Mouse (Mus musculus) c-Kit-positive CD71-positive TER-119-negative erythroid progenitor cells, embryonic 14.5 days (primary cell): ENCODE data around the gene Ttll8.

Experiments
- DNase-seq: peaks from one replicate; pipeline ENCODE4 v3.0.0-alpha.2; 2013; ENCODE audit warnings: low read depth

The Ttll8 gene

DNA sequence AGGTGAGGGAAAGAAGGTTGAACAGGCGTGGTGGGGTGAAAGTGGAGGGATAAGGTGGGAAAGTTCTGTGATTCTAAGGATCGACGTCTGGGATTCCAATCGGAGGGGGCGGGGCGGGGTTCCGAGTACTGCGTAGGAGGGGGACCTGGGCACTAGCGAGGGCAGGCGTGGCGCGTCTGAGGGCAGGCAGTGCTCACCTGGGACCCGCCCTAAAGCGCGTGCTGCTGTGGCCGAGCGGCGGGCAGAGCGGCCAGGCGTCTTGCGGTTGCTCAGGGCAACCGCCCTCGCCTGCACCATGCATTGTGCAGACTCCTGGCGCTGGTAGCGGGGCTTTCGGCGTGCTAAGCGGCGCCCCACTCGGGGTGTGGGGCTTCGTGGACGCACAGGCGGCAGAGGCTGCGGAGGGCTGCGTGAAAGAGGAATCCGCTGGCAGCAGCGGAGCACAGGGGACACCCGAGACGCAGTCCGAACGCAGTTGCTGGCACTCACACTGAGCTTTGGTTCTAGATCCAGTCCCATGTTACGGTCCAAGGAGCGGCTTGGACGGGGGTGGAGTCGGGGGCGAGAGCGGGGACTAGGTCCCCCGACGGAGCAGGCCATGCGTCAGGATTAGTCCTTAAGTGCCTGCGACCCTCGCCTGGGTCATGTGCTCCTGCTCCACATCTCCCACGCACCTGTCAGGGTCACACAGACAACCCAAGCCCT, at the start of gene Ttll8:
Gene Ttll8, minus strand, starts transcription at position 51 of the 705 bp plus-strand sequence.
- DNase-seq: no peak

DNA sequence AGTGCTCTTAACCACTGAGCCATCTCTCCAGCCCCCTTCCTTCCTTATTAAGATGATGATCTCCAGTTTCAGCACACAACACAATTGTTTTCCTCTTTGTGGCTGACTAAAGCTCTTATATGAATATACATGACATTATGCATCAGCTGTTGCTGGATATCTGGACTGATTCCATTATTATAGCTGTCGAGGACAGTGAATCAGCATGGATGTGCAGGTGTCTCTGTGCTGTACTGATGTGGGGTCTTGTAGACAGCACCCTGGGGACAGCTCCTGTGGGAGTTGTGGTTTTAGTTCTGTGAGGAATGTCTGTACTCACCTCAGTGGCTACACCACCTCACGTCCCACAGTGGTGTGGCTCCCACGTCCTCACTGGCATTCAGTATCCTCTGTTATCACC, 47.0 kb upstream of the Ttll8 start:
- no peak for DNase-seq

DNA sequence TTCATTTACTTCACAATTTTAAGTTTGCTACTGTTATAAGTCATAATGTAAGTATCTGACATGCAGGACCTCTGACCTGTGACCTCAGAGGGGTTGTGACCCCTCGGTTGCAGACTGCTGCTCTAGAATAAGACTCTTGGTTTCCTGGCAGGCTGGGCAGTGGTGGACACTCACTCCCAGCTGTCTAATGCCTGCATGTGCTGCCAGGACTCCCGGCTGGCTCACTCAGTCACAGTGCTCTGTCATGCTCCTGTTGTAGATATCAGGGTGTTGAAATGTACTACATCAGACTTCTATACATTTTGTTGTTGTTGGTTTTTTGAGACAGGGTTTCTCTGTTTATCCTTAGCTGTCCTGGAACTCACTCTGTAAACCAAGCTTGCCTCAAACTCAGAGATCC, 46.1 kb upstream of the Ttll8 start:
- DNase-seq: no peak

DNA sequence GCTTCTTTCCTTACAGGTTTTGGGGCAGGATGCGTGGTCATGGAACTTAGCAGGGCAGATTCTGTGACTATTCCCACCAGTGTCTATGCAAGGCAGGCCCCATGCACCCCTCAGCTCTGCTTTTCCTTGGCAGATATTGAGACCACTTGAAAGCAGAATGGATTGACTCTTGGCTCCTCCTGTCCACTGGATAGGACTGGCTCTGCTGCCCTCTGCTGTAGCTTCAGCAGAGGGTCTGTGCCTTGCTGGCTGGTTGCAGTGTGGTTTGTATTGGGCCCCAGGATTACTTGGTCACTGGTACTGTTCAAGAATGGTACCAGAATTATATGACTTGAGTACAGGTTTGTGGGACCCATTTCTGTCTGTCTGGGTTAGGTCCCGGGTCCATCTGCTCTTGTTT, 44.9 kb upstream of the Ttll8 start:
- no peak for DNase-seq

DNA sequence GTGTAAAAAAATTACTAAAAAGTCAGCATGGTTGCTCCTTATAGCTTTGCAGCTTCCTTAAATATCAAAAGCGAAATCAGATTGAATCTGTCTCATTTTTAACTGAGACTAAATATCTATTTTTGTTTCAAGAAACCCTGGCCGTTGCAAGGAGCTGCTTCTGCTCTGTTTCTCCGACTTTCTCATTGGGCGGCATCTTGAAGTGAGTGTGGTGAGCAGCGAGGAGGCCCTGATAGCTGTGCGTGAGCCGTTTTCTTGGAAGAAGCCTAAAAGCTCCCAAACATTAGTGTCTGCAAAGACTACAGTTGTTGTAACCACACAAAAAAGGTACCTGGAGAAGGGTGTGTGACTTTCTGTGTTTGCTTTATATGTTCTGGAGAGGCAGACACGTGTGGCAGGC, 44.4 kb upstream of the Ttll8 start:
- no peak for DNase-seq

DNA sequence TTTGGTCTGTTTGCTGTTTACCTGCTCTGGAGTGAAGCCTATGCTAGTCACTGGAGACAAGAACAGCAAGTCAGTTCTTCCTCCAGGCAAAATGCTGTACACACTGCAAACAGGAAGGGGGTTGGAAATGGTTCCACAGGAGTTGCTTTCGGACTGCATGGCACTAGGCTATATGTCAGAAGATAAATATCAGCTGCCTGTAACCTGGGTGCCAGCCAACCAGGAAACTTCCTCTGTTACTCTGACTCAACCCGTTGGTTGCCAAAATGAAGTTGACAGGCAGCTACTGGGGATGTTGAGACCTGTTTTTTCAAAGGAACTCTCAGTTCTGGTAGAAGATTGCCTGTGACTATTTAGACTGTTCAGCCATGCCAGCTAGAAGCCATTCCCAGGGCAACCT, 35.0 kb upstream of the Ttll8 start:
- DNase-seq: no peak

DNA sequence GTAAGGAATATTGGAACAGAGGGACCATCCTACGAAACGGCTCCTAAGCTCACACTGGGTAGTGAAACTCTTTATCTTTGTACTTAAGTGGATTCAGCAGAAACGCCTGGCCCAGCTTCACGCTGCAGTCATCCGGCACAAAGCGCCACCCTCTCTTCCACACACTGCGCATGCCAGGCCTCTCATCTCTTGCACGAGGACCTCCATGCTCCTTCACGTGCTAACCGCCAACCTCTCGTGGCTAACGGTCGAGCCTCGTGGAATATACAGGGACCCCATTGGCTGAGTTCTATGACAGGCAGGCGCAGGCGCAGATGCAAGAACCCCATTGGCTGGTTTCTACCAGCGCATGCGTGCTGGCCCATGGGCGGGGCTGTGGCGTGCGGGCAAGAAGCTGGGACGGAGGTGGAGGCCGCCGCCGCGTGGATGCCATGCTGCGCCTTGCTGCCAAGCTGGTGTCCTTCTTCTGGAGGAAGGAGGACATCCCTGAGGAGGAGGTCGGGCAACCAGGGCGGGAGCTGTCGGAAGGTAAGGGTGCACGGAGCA, 28.4 kb upstream of the Ttll8 start, which contains the start of gene Mov10l1:
Gene Mov10l1, plus strand, starts transcription at position 376 of the 546 bp plus-strand sequence.
- no peak for DNase-seq

DNA sequence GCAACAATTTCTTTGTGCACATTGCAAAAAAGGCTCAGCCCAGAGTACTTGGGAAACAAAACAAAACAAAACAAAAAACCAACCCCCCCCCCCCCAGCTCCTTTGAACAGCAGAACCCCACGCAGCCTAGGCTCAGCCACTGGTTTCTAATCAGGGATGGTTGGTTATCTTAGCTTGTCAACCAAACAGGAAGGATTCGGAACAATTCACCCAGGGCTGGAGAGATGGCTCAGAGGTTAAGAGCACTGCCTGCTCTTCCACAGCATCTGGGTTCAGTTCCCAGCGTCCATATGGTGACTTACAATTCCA, 24.9 kb upstream of the Ttll8 start:
- no peak for DNase-seq

DNA sequence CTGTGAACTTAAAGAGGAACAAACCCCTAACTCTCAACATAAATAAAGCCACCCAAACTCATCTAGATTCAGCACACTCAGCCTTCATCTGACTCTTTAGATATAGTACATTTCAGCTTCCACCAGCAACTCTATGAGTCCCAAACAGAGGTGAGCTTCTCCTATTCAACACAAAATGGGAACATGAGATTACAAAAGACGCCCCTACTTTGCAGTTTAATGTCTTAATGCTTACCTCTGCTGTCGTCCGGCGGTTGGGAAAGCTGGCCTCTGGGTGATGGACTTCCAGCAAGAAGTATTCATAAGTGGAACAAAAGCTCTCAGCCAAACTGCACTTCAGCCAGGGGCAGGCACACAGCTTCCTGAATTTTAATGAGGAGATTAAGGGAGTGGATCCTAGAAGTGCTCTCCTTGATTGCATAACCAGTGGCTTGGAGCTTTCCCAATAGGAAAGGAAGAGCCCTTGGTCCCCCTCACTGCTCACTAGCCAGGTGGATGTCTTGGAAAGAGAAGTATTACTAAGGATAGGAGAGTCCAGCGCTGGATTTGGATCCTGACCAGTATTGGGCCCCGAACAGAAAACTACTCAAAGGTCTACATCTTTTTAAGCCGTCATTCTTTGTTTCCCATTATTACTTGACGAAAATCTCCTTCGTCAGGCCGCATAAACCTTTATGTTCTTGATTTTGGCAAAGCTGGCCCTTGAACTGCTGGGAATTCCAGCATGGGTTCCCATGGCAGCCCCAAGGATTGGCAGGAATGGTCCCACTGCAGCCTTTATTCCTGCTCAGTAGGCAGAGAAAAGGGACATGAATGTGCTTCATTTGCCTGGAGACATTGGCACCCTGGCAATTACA, 24.3 kb upstream of the Ttll8 start, which contains the start of gene Mlc1:
Gene Mlc1, minus strand, starts transcription at position 727 of the 857 bp plus-strand sequence.
- DNase-seq: no peak

DNA sequence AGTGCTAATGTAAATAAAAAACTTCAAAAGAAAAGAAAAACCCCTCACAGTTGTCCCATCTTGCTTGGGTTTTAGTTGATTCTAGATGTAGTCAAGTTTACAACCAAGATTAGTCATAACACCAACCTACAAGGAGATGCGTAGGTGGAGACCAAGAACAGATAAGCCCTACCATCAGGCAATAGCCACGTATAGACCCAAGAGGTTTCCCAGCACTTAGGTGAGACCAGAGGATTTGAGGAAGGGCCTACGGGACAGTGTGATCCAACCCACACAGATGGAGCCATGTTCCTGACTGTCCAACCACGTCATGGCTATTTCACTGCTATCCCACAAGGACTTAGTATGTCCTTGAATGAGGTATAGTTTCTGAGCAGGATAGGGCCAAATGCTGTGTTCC, 18.1 kb upstream of the Ttll8 start:
- no peak for DNase-seq

DNA sequence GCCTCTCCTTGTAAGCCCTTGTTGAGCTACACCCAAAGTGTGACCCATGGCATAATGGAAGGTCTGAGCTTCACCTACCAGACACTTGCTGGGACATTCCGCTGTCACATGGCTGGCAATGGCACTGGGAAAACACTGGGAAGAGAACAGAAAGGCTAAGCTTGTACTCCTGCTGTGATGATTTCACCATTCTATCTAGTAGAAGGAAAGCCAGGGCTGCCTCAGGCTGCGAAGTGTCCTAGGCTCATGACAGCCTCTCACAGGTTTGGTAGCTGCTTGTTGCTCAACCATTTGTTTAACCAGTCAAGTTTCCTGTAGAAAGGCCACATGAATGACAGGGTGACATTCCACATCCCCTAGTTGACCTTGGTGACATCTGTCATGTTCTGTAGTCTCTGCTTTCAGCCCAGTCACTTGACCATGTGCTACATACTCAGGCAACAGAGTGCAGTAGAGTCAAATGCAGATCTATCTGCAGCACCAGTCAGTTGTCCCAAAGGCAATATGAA, 9.9 kb upstream of the Ttll8 start:
- DNase-seq: no peak

DNA sequence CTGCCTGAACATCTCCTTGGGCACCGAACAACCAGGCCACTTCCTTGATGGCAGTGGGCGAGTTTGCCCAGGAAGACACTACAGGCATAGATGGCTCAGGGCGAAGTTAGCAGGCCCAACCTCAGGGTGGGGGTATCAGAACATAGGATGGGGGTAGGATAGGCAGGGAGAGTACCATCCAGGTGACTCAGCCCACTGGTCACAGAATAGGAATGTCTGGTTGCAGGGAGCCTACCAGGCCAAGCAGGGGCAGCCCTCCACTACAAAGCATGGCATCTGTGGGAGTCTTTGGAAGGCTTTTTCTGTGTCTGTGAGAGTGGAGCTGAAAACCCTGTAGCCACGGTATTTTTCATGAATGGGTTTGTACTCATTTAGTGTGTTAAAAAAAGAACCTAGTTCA, 3.3 kb upstream of the Ttll8 start:
- no peak for DNase-seq

DNA sequence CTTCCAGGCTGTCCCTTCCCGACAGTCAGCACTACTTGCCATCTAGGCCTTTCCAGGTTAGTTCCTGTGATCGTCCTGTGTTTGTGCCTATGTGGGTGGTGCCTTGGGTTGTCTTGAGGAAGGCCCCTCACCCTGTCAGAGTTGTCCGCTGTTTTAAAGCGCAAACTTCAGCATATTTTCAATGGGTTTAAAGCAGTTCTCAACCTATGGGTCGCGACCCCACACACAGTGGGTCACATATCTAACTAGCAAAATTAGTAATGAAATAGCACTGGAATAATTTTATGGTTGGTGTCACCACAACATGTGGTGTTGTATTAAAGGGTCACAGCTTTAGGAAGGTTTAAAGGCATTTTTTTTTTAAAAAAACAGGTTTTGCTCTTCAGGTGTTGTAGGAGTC, 1.1 kb upstream of the Ttll8 start:
- no peak for DNase-seq

DNA sequence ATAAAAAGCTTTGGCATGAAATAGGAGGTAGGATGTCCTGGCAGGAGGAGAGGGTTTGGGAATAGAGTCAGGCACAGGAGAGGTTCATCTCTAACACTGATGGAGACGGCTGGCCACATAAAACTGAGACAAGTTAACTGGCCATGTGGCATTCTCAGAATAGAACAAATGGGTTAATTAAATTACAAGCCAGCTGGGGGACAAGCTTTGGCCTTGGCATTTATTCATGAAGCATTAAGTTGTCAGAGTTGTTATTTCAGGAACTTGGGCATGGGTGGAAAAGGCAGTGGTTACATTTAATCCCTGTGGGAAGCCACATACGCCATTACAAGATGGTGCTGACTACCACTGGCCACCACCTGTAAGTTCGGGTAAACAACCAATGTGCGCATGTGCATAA, 3.0 kb downstream of the Ttll8 start:
- no peak for DNase-seq

DNA sequence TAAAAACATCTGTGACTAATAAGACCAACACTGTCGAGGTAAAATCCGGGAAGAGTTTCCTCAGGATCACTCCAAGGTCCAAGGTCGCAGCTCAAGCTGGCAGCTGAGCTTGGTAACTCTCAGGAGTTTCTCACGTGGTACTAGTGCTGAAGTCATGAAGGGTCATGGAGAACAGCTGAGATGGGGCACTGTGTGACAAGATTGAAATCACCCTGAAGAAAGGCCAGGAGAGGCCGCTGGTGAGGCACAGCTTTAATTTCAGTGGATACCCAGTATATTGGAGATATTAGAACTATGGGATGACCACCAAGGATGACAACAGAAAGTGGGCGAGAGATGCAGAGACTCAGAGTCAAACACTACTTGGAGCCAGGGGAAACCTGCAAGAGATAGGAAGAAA, 7.4 kb downstream of the Ttll8 start:
- no peak for DNase-seq

DNA sequence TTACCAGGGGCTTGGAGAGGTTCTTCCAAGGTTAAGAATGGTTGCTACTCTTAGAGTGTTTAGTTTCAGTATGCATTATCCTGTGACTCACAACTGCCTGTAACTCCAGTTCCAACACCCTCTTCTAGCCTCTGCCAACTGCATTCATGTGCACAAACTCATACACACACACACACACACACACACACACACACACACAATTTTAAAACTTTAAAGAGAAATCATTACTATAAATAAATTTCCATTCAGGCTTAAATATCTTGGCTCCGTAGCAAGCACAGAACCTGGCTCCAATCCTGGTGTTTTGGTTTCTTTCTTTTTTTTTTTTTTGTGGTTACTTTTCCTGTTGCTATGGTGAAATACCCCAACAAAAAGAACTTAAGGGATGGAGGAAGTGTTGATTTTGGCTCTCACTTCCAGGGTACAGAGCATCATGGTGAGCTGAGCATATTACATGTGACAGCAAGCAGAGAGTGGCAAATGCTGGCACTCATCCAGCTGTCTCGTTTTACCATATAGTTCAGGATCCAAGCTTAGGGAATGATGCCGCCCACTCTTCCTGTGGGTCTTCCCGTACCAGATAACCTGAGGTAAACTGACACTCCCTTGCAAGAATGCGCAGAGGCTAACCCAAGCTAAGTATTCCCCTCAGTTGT, 10.2 kb downstream of the Ttll8 start:
- no peak for DNase-seq

DNA sequence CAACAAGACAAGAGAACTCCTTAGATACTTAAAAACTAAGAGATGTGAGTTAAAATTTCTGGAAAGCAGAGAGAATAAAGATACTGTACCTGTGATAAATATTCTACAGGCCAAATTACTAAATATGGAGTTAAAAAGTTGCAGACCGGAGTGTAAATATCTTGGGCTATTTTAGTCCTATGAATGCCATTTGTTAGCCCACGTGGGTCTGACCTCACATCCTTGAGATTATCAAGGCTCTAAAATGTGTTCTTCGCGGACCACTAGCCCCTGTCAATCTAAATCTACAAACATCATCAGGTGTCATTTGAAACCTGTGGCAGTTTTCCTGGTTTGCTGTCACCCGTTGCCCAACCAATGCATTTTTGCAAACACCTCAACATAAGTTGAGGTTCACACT, 11.4 kb downstream of the Ttll8 start:
- DNase-seq: no peak

DNA sequence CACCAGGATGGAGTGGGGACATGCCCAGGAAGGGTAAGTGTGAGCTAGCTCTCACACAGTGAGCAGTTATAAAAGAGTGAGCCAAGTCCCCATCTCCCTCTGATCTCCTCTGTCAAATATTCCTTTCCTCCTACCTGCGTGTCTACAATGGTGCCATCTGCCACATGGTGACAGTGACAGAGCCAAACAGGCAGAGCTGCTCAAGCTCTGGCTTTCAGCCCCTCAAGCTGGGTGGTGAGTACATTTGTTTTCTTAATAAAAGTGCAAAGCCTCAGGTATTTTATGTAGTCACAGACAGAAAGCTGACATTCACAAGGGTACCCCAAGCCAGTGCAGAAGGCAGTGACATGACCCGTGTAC, 16.9 kb downstream of the Ttll8 start:
- DNase-seq: no peak

DNA sequence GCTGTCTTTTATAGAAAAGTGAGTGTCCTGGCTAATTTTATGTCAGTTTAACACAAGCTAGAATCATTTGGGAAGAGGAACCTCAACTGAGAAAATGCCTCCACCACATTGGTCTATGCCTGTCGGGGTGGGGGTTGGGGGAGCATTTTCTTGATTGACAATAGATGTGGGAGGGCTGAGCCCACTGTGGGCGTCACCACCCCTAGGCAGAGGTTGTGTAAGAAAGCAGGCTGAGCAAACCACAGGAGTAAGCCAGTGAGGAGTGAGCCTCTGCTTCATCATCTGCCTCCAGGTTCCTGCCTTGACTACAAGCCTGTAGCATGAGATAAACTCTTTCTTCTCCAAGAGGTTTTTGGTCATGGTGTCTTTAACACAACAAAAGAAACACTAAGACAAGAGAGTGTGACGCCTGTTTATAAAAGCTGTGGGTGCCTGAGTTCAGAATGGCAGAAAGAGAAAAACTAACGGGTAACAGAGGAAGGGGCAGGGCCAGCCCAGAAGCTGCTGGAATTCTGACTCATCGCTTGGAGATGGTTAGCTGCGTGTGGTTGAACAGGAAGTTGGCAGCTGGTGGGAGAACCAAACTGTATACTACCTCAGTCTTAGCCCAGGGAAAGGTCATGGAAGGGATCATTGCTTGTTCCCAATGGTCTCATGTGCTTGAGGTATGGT, 17.5 kb downstream of the Ttll8 start:
- DNase-seq: no peak

DNA sequence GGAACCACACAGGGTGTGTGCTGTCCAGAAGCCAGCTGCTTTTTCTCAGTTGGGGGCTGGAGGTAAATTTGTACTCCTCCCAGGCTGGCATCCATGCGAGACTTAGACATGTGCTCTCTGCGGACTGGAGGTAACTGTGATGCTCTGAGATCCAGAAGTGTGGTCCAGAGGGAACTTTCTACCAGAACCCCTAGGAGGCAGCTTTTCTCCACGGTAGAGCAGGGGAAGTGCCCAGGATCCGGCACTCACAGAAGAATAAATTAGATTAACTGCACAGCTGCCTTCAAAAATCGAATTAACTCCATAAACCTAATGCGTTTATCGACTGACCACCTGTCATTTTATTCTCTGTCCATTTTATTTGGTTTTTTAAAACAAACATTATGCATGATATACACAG, 20.1 kb downstream of the Ttll8 start:
- no peak for DNase-seq

DNA sequence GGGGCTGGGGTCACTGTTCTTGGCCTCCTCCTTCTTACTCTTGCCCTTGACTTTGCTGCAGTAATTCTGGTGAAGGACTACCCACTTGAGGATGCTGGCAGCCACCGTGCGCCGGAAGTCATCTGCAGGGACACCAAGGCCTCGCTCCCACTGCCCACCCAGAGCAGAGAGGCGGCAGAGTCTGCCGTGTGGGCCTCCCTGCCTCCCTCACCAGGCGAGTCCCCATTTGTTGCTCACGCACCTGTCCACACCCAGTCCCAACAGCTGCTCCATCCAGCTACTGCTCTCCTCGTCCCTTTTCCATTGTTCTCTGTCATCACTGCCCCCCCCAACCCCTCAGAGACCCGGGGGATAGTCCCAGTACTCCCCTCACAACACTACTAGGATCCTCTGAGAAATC, 21.6 kb downstream of the Ttll8 start:
- DNase-seq: no peak

DNA sequence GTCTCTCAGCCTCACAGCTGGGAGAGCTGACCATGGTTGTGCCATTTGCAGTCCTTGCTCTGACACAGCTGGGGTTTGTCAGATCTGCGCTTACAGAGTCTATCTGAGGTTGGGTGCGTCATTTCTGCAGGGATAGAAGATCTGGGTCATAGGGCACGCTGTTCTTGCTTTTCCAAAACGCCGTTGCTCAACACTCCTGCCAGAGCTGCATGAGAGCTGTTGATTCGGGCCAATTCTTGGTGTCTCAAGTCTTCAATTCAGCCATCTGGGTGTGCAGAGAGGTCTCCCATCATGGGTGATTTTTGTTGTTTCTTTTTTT, 32.3 kb downstream of the Ttll8 start:
- DNase-seq: no peak
